Mouse (Mus musculus): Measurements from ENCODE around the gene Hagh. TPM values are rescaled to one million over a fixed set of nuclear protein-coding genes. Genes with fewer than 3 reads are reported as not detected.

Gene Hagh
- 43.9 and 49.7 TPM in 2 replicates for polyA plus RNA-seq (2015; fragmentation: Nextera tagmentation; extraction: Ambion mirVana)

GRCm38 (mm10) chr17:24839842-24840241 lies at the start of gene Hagh:
TSS of gene Hagh (plus strand) at chr17:24840143.
- H3K4me3 ChIP-seq (replicated peaks), result no peak within 1 kb of the TSS
- H3K4me2 ChIP-seq (replicated peaks), result no peak within 1 kb of the TSS
- H3K4me1 ChIP-seq (replicated peaks), result no peaks in the 10 kb centered on the region
- H3K9me3 ChIP-seq, result no peaks in the 10 kb centered on the region
- ATAC-seq, result no peak
- no peak within 1 kb of the TSS for H3K27ac ChIP-seq
- H3K9ac ChIP-seq (replicated peaks), result no peak within 1 kb of the TSS
- peaks cover 18% of the 10 kb centered on the region; the same call in 1 of the 2 replicates for H3K27me3 ChIP-seq
- H3K36me3 ChIP-seq, result no peaks in the 10 kb centered on the region
- 71% methylated on average over 8 of the region's 8 CpGs for WGBS

GRCm38 (mm10) chr17:24792190-24792589 lies 47.8 kb upstream of the Hagh start:
- 0 out of 2 replicates have a peak, but pooled peaks cover 5% of the 10 kb centered on the region for H3K27me3 ChIP-seq
- WGBS, result 81% methylated on average over 8 of the region's 8 CpGs

GRCm38 (mm10) chr17:24794791-24795190 lies 45.2 kb upstream of the Hagh start:
- H3K27ac ChIP-seq, result no peak overlapping the region
- no peak for ATAC-seq

More at GRCm38 (mm10) chr17:24792190-24792589, 47.8 kb upstream of the Hagh start:
- H3K9me3 ChIP-seq, result no peaks in the 10 kb centered on the region
- H3K27ac ChIP-seq, result no peak overlapping the region
- no peak for ATAC-seq
- H3K4me2 ChIP-seq (replicated peaks), result no peak overlapping the region
- H3K4me3 ChIP-seq (replicated peaks), result no peak overlapping the region
- H3K9ac ChIP-seq (replicated peaks), result no peak overlapping the region
- no peaks in the 10 kb centered on the region for H3K4me1 ChIP-seq (replicated peaks)
- no peaks in the 10 kb centered on the region for H3K36me3 ChIP-seq

GRCm38 (mm10) chr17:24796969-24797368 lies 43.0 kb upstream of the Hagh start:
- Histone ChIP-seq H3K9me3 (no peaks in the 10 kb centered on the region), H3K4me1 (replicated peaks) (no peaks in the 10 kb centered on the region), H3K36me3 (no peaks in the 10 kb centered on the region), H3K4me2 (replicated peaks) (no peak overlapping the region), H3K4me3 (replicated peaks) (no peak overlapping the region), H3K27ac (no peak overlapping the region), H3K27me3 (no peaks in the 10 kb centered on the region), H3K9ac (replicated peaks) (no peak overlapping the region)
- WGBS, result 75% methylated on average over 3 of the region's 3 CpGs
- no peak for ATAC-seq

More at GRCm38 (mm10) chr17:24794791-24795190, 45.2 kb upstream of the Hagh start:
- Histone ChIP-seq H3K36me3 (no peaks in the 10 kb centered on the region), H3K9ac (replicated peaks) (no peak overlapping the region), H3K4me1 (replicated peaks) (no peaks in the 10 kb centered on the region), H3K9me3 (no peaks in the 10 kb centered on the region), H3K4me3 (replicated peaks) (no peak overlapping the region), H3K27me3 (0 out of 2 replicates have a peak, but pooled peaks cover 5% of the 10 kb centered on the region), H3K4me2 (replicated peaks) (no peak overlapping the region)
- WGBS, result 77% methylated on average over 12 of the region's 12 CpGs

- H3K9me3 ChIP-seq, result no peaks in the 10 kb centered on the region
- ATAC-seq, result no peak
These were observed 41.7 kb upstream of the Hagh start for GRCm38 (mm10) chr17:24798229-24798628.

GRCm38 (mm10) chr17:24799476-24799875 lies 40.5 kb upstream of the Hagh start:
- no peaks in the 10 kb centered on the region for H3K36me3 ChIP-seq
- no peaks in the 10 kb centered on the region for H3K9me3 ChIP-seq
- no peak overlapping the region for H3K4me2 ChIP-seq (replicated peaks)
- peaks cover 18% of the 10 kb centered on the region for H3K27me3 ChIP-seq
- H3K9ac ChIP-seq (replicated peaks), result no peak overlapping the region
- H3K4me3 ChIP-seq (replicated peaks), result no peak overlapping the region
- 89% methylated on average over 4 of the region's 4 CpGs for WGBS
- peaks cover 7% of the 10 kb centered on the region; the same call in 1 of the 2 replicates for H3K4me1 ChIP-seq (replicated peaks)
- H3K27ac ChIP-seq, result no peak overlapping the region
- no peak for ATAC-seq

More at GRCm38 (mm10) chr17:24798229-24798628, 41.7 kb upstream of the Hagh start:
- no peak overlapping the region for H3K4me3 ChIP-seq (replicated peaks)
- no peak overlapping the region for H3K4me2 ChIP-seq (replicated peaks)
- H3K27ac ChIP-seq, result no peak overlapping the region
- H3K4me1 ChIP-seq (replicated peaks), result no peaks in the 10 kb centered on the region
- H3K36me3 ChIP-seq, result no peaks in the 10 kb centered on the region
- no peak overlapping the region for H3K9ac ChIP-seq (replicated peaks)
- peaks cover 6% of the 10 kb centered on the region for H3K27me3 ChIP-seq
- WGBS, result 64% methylated on average over 9 of the region's 9 CpGs

GRCm38 (mm10) chr17:24800524-24800923 lies 39.4 kb upstream of the Hagh start:
- Histone ChIP-seq H3K9me3 (no peaks in the 10 kb centered on the region), H3K9ac (replicated peaks) (no peak overlapping the region), H3K27me3 (peaks cover 28% of the 10 kb centered on the region), H3K4me1 (replicated peaks) (peaks cover 10% of the 10 kb centered on the region; the same call in 1 of the 2 replicates), H3K4me3 (replicated peaks) (no peak overlapping the region), H3K36me3 (no peaks in the 10 kb centered on the region), H3K4me2 (replicated peaks) (no peak overlapping the region), H3K27ac (no peak overlapping the region)
- WGBS, result 58% methylated on average over 3 of the region's 3 CpGs
- ATAC-seq, result no peak

GRCm38 (mm10) chr17:24803952-24804951 lies 35.7 kb upstream of the Hagh start, which contains the start of gene Meiob:
TSS of gene Meiob (plus strand) at chr17:24804289.
- Histone ChIP-seq H3K27me3 (peaks cover 56% of the 10 kb centered on the region), H3K4me1 (replicated peaks) (peaks cover 10% of the 10 kb centered on the region; the same call in 1 of the 2 replicates), H3K36me3 (no peaks in the 10 kb centered on the region), H3K4me3 (replicated peaks) (peak within 1 kb of the TSS; percentile 60), H3K9me3 (no peaks in the 10 kb centered on the region), H3K9ac (replicated peaks) (peak within 1 kb of the TSS; percentile 62), H3K27ac (no peak within 1 kb of the TSS), H3K4me2 (replicated peaks) (peak within 1 kb of the TSS; percentile 79)
- whole genome bisulfite sequencing, result under 1% methylated on average over 64 of the region's 71 CpGs
- peak; percentile 77 for ATAC-seq

- Histone ChIP-seq H3K27ac (no peak overlapping the region), H3K9me3 (no peaks in the 10 kb centered on the region), H3K4me3 (replicated peaks) (no peak overlapping the region), H3K9ac (replicated peaks) (no peak overlapping the region), H3K4me1 (replicated peaks) (no peaks in the 10 kb centered on the region), H3K4me2 (replicated peaks) (no peak overlapping the region), H3K36me3 (no peaks in the 10 kb centered on the region), H3K27me3 (peaks cover 21% of the 10 kb centered on the region)
- WGBS, result 73% methylated on average over 3 of the region's 3 CpGs
- ATAC-seq, result no peak
These were observed 28.7 kb upstream of the Hagh start for GRCm38 (mm10) chr17:24811211-24811610.

GRCm38 (mm10) chr17:24812215-24812614 lies 27.7 kb upstream of the Hagh start:
- peaks cover 12% of the 10 kb centered on the region for H3K27me3 ChIP-seq
- no peak overlapping the region for H3K27ac ChIP-seq
- no peak overlapping the region for H3K4me3 ChIP-seq (replicated peaks)
- ATAC-seq, result no peak
- H3K9ac ChIP-seq (replicated peaks), result no peak overlapping the region
- WGBS, result 34% methylated on average over 2 of the region's 2 CpGs
- H3K36me3 ChIP-seq, result no peaks in the 10 kb centered on the region
- H3K4me2 ChIP-seq (replicated peaks), result no peak overlapping the region
- H3K4me1 ChIP-seq (replicated peaks), result no peaks in the 10 kb centered on the region
- H3K9me3 ChIP-seq, result no peaks in the 10 kb centered on the region

- Histone ChIP-seq H3K9ac (replicated peaks) (no peak overlapping the region), H3K9me3 (no peaks in the 10 kb centered on the region), H3K36me3 (no peaks in the 10 kb centered on the region), H3K27ac (no peak overlapping the region), H3K4me2 (replicated peaks) (no peak overlapping the region), H3K4me1 (replicated peaks) (no peaks in the 10 kb centered on the region), H3K27me3 (no peaks in the 10 kb centered on the region), H3K4me3 (replicated peaks) (no peak overlapping the region)
- ATAC-seq, result no peak
- WGBS, result 82% methylated on average over 5 of the region's 5 CpGs
These were observed 24.7 kb upstream of the Hagh start for GRCm38 (mm10) chr17:24815256-24815655.

- H3K4me3 ChIP-seq (replicated peaks), result no peak overlapping the region
- ATAC-seq, result no peak
- H3K9me3 ChIP-seq, result no peaks in the 10 kb centered on the region
- H3K4me2 ChIP-seq (replicated peaks), result no peak overlapping the region
- 47% methylated on average over 1 of the region's 1 CpGs for WGBS
- H3K36me3 ChIP-seq, result no peaks in the 10 kb centered on the region
- no peak overlapping the region for H3K27ac ChIP-seq
- no peaks in the 10 kb centered on the region for H3K27me3 ChIP-seq
- no peaks in the 10 kb centered on the region for H3K4me1 ChIP-seq (replicated peaks)
- no peak overlapping the region for H3K9ac ChIP-seq (replicated peaks)
These were observed 22.4 kb upstream of the Hagh start for GRCm38 (mm10) chr17:24817503-24817902.

All from midbrain, embryonic 13.5 days (tissue).